Mouse (Mus musculus): ENCODE results near the gene Polr3e. TPM values are rescaled to one million over a fixed set of nuclear protein-coding genes. Genes with fewer than 3 reads are reported as not detected.

Polr3e gene
- total RNA-seq, 2 experiments from 2014 or later = 22.5 to 23.8 TPM

GRCm38 (mm10) chr7:120977063-120977462 lies 59.5 kb downstream of the Polr3e start:
- DNase-seq = peak; percentile 29

GRCm38 (mm10) chr7:120980041-120980440 lies 62.5 kb downstream of the Polr3e start:
- no peak for DNase-seq

- DNase-seq = peak; percentile 47
These were observed 63.7 kb downstream of the Polr3e start for GRCm38 (mm10) chr7:120980931-120981924.

DNA sequence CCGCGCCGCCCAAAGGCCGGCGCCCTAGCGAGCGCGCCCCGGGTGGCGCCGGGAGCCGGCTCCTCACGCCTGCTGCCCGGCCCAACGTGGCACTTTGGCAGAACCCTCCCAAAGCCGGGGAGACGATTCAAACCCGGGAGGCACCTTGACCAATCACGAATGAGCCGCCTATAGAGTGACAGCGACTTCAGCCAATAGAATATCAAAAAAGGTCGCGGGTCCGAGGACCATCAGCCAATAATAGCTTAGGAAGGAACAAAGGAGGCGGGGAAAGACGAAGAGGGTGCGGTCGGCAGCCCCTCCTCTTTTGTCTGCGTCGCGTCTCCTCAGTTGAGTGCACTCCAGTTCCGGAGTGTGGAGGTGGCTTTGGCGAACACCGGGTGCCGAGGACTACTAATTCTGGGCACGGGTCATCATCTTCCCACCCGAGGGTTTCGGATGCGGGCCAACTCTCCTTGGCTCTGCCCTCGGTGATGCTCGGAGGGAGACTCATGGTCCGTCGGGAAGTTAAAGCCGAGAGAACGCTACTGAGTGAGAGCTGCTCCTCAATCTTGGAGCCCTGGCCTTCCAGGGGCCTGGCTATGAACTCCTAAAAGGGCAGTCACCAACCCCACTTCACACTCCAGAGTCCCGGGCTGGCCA lies 64.8 kb downstream of the Polr3e start, which contains the start of the genes Cdr2 and Mfsd13b:
Gene Cdr2, minus strand, starts transcription at position 113 of the 642 bp plus-strand sequence.
Gene Mfsd13b, plus strand, starts transcription at position 310 of the 642 bp plus-strand sequence.
- peak; percentile 96 for DNase-seq

- no peak for DNase-seq
These were observed 65.4 kb downstream of the Polr3e start for GRCm38 (mm10) chr7:120982968-120983367.

- DNase-seq = no peak
These were observed 73.6 kb downstream of the Polr3e start for GRCm38 (mm10) chr7:120991191-120991590.

Other genes starting within 250 kb of the Polr3e start
- not detected for gene Pdzd9, start 247.4 kb upstream of the Polr3e start, total RNA-seq (2021)
- 10 to 100 TPM; 30.3 to 31.4 TPM for gene Mosmo, start 240.1 kb upstream of the Polr3e start, total RNA-seq (2021)
- 1 to 10 TPM; 2.2 to 3.1 TPM for gene Vwa3a, start 178.4 kb upstream of the Polr3e start, total RNA-seq (2021)
- under 1 TPM; 0.33 to 0.39 TPM for gene Gm5737, start 105.4 kb upstream of the Polr3e start, total RNA-seq (2021)
- gene Eef2k, start 74.9 kb upstream of the Polr3e start, total RNA-seq (2021) = 10 to 100 TPM; 24.4 to 33.4 TPM
- gene Cdr2, start 64.6 kb downstream of the Polr3e start, total RNA-seq (2021) = 10 to 100 TPM; 12.2 to 13.7 TPM
- under 1 TPM in 1 of 2 experiments, not detected in 1; 0.15 TPM for gene Mfsd13b, start 64.8 kb downstream of the Polr3e start, total RNA-seq (2021)
- 100 to 1,000 TPM; 102 to 106 TPM for gene Mettl9, start 116.7 kb downstream of the Polr3e start, total RNA-seq (2021)
- 1 to 10 TPM; 2.5 to 2.7 TPM for gene Igsf6, start 156.8 kb downstream of the Polr3e start, total RNA-seq (2021)
- gene Otoa, start 163.9 kb downstream of the Polr3e start, total RNA-seq (2021) = 1 to 10 TPM; 1.1 to 1.2 TPM